Mouse (Mus musculus): ENCODE data around the gene Adamts18.

DNA sequence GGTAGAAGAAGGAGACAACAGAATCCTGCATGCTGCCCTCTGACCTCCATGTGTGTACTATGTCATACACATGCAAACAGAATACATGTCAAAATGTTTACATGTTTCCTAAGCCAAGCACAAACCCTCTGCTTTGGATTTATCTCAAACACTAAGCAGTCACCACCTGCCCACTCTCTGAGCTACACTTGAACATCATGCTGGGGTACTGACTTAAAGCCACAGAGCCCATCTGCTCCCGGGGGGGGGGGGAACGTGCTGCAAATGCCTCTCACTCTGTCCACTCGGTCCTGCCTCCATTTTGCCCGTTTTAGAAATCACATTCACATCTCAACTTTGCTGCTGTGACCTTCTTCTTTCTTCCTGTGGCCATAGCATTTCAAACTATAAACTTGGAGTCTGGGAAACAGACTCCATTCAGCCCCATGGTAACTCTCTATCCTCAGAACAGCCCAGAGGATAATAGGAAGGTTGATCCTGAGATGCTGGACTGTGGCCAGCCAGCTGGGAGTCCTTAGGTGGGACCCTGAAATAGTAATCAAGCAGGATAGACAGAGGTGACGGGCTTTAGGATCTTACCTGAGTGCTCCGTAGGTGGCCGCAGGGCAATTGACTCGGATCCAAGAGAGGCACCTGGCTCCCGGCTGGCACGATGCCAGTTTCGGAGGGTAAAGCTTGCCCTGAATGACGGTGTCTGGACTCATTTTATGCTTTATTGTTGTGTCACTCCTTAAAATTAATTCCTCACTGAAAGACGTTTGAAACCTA, 17.0 kb upstream of the Adamts18 start:
- TF ChIP-seq CTCF (IDR thresholded peaks at IDR 0.05; ENCODE audit: low read depth, low read length): no peak
- no peak for TF ChIP-seq GATA1 (IDR thresholded peaks at IDR 0.05; ENCODE audit: borderline replicate concordance, low read length)
- TF ChIP-seq TAL1 (conservative IDR thresholded peaks at IDR 0.05; ENCODE audit: low read depth, low read length): no peak
- TF ChIP-seq POLR2AphosphoS5 (IDR thresholded peaks at IDR 0.05; ENCODE audit: insufficient replicate concordance, low read depth, low read length): no peak
